Mouse (Mus musculus) forebrain, postnatal 0 days (tissue): ENCODE measurements at regions not wholly inside any gene's neighbourhood (a gene's known extent, or its start where the extent isn't known, plus 50 kb on each side); places are given as distances from the start of the nearest gene placed in this dataset.

Experiments used
- ATAC-seq: fragments of 200-750 bp; cut with Nextera tagmentation; 2 replicates; pipeline ENCODE4 v1.8.0; 2017; ENCODE audit warnings: mild to moderate bottlenecking, moderate library complexity
- DNase-seq: peaks from one replicate; pipeline ENCODE4 v3.0.0-alpha.2; 2015
- H3K27ac ChIP-seq: fragments of 300-500 bp; sonication (generic); 2 replicates; pipeline ENCODE4 v1.5.1; 2014; ENCODE audit warnings: low read depth, mild to moderate bottlenecking, antibody characterized with exemption, low read length, moderate library complexity, mixed read lengths
- H3K27me3 ChIP-seq: fragments of 300-500 bp; sonication (generic); 2 replicates; pipeline ENCODE4 v1.6.1; 2014; ENCODE audit warnings: mild to moderate bottlenecking, low read length, mixed read lengths; ENCODE audit not compliant: insufficient read depth
- H3K36me3 ChIP-seq: fragments of 300-500 bp; sonication (generic); 2 replicates; pipeline ENCODE4 v1.6.1; 2014; ENCODE audit warnings: mild to moderate bottlenecking, moderate library complexity; ENCODE audit not compliant: insufficient read depth
- H3K4me1 ChIP-seq: fragments of 300-500 bp; sonication (generic); 2 replicates; pipeline ENCODE4 v1.6.1; 2014; ENCODE audit warnings: antibody characterized with exemption; ENCODE audit not compliant: insufficient read depth
- H3K4me2 ChIP-seq: fragments of 300-500 bp; sonication (generic); 2 replicates; pipeline ENCODE4 v1.6.1; 2014; ENCODE audit warnings: low read depth, mild to moderate bottlenecking, moderate library complexity
- H3K4me3 ChIP-seq: fragments of 300-500 bp; sonication (generic); 2 replicates; pipeline ENCODE4 v1.5.1; 2014; ENCODE audit warnings: low read depth, low read length, mixed read lengths
- H3K9ac ChIP-seq: fragments of 300-500 bp; sonication (generic); 2 replicates; pipeline ENCODE4 v1.6.1; 2014; ENCODE audit warnings: mild to moderate bottlenecking
- H3K9me3 ChIP-seq: fragments of 300-500 bp; sonication (generic); 2 replicates; pipeline ENCODE4 v1.6.1; 2016; ENCODE audit warnings: low read length
- CTCF ChIP-seq: sonication (generic); IDR thresholded peaks from 2 replicates; pipeline ENCODE4 v1.5.1; 2016; ENCODE audit warnings: antibody characterized with exemption, control low read depth, low read depth
- whole genome bisulfite sequencing: fragments of 180-500 bp; shearing (Covaris S2); extraction: QIAGEN DNeasy Blood & Tissue Kit; methylation state at CpG from one replicate; pipeline ENCODE4 v1.1.7; 2014; 5-methylcytosine and 5-hydroxymethylcytosine counted together

DNA sequence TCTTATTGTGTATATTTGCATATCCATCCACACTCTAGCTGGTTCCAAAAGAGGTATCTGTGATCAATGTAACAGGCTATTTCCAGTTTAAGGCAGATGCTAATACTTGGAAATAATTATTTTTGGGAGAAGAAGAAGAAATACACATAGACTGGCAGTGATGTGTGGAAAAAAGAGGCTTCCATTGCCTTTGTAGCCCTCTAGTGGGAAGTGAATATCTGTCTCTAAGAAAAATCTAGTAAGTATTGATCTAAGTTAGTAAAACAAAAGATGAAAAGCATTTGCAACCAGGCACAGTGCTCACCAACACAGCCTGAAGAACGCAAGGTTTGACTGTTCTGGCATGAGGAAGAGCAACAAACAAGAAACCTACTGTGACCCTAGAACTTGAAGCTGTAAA, 488.9 kb upstream of the Crim1 start:
- Histone ChIP-seq H3K9me3 (no peaks in the 10 kb centered on the region), H3K4me2 (no peak overlapping the region), H3K36me3 (no peaks in the 10 kb centered on the region), H3K27me3 (no peaks in the 10 kb centered on the region), H3K4me1 (no peaks in the 10 kb centered on the region), H3K9ac (no peak overlapping the region), H3K27ac (no peak overlapping the region), H3K4me3 (no peak overlapping the region)
- peak; percentile 49 for TF ChIP-seq CTCF
- WGBS, result 41% methylated on average over 1 of the region's 1 CpGs
- DNase-seq (peak; percentile 34), ATAC-seq (no peak)

DNA sequence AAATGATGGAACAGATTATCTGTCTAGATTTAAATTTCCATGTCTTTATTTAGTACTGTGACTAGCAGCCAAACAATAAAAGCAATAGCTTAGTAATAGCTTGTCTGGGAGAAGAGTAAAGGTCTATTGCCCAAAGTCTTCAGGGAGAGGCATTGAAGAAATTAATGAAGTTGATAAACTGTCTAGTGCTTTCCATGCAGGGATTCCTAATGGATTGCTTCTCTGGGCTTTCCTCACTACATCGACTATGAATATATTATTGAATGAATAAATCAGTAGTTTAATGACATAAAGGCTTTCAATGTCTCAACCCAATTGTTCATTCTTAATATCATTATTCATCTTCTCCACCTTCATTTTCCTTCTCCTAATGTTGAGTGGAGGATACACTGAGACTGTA, 487.9 kb upstream of the Crim1 start:
- Histone ChIP-seq H3K27me3 (no peaks in the 10 kb centered on the region), H3K9me3 (no peaks in the 10 kb centered on the region), H3K4me2 (no peak overlapping the region), H3K4me3 (no peak overlapping the region), H3K4me1 (no peaks in the 10 kb centered on the region), H3K36me3 (no peaks in the 10 kb centered on the region), H3K27ac (no peak overlapping the region), H3K9ac (no peak overlapping the region)
- no peak for TF ChIP-seq CTCF
- DNase-seq, result no peak
- WGBS, result 77% methylated on average over 1 of the region's 1 CpGs
- ATAC-seq, result no peak

DNA sequence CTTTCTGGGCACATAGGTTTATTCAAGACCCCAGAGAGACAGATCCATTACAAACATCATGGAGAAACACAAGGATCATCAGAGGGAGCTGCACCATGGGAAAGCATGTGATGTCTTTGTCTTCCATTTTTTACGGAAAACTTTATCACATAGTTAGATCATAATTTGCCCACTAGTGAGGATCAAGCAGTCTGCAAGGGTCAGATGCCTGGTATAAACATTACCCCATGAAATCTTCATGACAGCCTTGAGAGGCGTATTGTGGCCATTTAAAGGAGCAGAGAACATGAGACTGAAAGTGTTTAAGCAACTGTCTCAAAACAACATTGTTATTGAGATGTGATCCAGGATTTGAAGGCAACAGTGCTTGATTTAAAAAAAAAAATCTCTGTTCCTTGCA, 481.6 kb upstream of the Crim1 start:
- no peak overlapping the region for H3K4me3 ChIP-seq
- TF ChIP-seq CTCF, result no peak
- no peaks in the 10 kb centered on the region for H3K9me3 ChIP-seq
- H3K27me3 ChIP-seq, result no peaks in the 10 kb centered on the region
- H3K9ac ChIP-seq, result no peak overlapping the region
- 90% methylated on average over 2 of the region's 2 CpGs for WGBS
- no peaks in the 10 kb centered on the region for H3K4me1 ChIP-seq
- H3K4me2 ChIP-seq, result no peak overlapping the region
- no peak overlapping the region for H3K27ac ChIP-seq
- ATAC-seq (no peak), DNase-seq (no peak)
- no peaks in the 10 kb centered on the region for H3K36me3 ChIP-seq

DNA sequence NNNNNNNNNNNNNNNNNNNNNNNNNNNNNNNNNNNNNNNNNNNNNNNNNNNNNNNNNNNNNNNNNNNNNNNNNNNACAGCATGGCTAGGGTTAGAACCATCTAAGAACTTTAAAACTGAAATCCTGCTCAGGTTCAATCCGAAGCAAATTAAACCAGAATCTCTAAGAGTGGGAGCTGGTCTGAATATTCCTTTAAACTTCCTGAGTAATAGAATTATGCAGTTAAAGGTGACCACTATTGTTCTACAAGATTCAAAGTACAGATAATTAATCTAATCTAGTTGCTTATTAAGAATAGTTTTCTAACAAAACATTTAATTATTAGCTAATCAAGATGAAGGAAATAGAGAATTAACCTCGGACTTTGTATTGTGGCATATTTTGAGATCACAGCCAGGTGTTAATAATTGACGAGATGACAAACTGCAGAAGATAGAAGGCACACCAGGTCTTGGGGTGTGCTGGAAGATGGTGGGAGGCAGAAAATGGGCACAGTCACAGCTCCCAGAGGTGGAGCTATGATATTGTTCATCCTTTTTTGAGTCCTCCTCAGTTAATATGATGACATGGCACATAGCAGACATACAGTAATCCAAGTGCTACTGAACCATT, 465.5 kb upstream of the Crim1 start:
- H3K4me2 ChIP-seq, result no peak overlapping the region
- WGBS, result 82% methylated on average over 3 of the region's 3 CpGs
- ATAC-seq (no peak), DNase-seq (no peak)
- H3K4me3 ChIP-seq, result no peak overlapping the region
- no peak for TF ChIP-seq CTCF
- no peaks in the 10 kb centered on the region for H3K27me3 ChIP-seq
- no peaks in the 10 kb centered on the region for H3K36me3 ChIP-seq
- no peaks in the 10 kb centered on the region for H3K9me3 ChIP-seq
- no peak overlapping the region for H3K9ac ChIP-seq
- no peak overlapping the region for H3K27ac ChIP-seq
- H3K4me1 ChIP-seq, result no peaks in the 10 kb centered on the region
